Mouse (Mus musculus): ENCODE data around the gene Xirp1.
A peak's percentile ranks its signal among the peaks of the same experiment; 100 is the strongest.

Gene Xirp1

DNA sequence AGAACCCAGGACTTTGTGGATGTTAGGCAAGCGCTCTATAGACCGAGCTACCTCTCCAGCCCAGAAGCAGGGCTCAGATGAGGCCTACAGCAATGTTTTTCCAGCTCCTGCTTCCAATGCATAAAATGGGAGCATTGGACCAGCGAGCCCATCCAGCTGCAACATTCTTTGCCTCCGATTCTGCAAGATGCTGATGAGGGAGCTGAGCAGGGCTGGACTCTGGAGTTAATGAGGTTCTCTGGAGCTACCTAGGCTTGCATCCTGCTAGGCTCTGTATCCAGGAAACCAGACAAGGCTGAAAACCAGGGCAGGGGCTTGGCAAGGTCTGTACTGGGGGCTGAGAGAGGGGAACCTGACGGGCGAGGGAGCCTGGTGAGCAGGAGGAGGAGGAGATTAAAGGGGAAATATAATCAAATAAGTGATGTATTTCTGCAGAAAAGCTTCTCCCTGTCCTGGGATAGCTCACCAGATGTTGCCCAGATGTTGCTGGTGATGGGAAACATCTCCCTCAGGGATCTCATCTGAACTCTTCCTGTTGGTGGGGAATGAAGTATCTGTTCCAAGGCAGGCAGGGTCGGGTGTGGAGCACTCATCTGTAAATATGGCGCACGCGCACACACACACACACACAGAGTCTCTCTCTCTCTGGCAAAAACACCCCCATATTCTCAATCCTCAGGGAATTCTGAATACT lies 37.4 kb downstream of the Xirp1 start:
- DNase-seq (ENCODE audit: low read depth) = no peak

DNA sequence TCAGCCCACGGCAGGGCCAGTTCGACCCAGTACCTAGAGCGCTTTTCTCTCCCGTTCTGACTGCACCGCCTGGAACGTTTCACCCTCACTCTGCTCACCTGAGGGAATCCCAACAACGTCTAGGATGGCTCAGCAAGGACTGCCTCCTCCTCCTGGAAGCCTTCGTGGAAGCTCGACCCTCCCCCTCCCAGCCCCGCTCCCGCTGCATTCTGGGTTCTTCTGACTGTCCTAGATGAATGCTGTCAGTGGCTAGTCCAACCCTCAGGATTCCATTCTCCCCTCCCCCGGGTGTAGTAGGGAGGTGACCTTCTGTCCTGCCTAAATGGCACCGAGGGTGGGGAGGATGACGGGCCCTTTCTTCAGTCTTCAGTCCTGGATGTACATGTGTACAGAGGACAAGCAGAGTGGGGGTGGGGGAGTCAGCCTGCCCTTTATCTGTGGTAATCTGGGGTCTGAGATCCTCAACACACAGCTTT lies 38.8 kb downstream of the Xirp1 start, which contains the start of gene Csrnp1:
Gene Csrnp1, minus strand, starts transcription at position 123 of the 476 bp plus-strand sequence.
- DNase-seq (ENCODE audit: low read depth) = no peak

GRCm38 (mm10) chr9:119983585-119984535 lies 39.5 kb downstream of the Xirp1 start:
- DNase-seq (ENCODE audit: low read depth) = peak; percentile 67

DNA sequence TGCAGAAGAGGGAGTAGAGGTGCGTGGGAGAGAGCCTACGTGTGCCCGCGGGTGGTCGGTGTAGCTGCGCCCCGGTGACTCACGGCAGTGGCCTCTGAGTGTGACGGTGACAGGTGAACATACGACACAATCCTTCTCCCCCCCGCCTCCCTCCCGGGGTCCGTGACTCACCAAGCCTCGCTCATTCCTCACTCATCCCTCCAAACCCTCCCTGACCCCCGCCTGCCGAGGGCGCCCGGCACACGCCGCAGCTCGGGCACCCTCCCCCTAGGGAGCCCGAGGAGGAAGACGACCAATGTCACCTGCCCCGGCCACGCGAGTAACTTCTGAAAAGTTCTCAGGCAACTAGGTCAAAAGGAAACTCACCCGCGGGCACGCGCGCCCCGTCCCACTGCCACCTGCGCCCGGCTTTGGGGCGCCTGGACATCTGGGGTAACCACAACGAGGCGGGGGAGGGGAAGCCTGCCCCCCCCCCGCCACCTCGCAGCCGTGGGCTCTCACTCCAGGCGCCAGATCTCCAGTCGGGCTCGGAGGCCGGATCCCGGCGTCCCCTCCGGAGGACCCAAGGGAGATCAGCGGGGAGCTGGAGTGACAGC lies 40.3 kb downstream of the Xirp1 start:
- peak; percentile 64 for DNase-seq (ENCODE audit: low read depth)

GRCm38 (mm10) chr9:119982241-119982811 lies 41.1 kb downstream of the Xirp1 start:
- no peak for DNase-seq (ENCODE audit: low read depth)

- DNase-seq (ENCODE audit: low read depth) = no peak
Observed at GRCm38 (mm10) chr9:119981183-119982179, 41.9 kb downstream of the Xirp1 start.

DNA sequence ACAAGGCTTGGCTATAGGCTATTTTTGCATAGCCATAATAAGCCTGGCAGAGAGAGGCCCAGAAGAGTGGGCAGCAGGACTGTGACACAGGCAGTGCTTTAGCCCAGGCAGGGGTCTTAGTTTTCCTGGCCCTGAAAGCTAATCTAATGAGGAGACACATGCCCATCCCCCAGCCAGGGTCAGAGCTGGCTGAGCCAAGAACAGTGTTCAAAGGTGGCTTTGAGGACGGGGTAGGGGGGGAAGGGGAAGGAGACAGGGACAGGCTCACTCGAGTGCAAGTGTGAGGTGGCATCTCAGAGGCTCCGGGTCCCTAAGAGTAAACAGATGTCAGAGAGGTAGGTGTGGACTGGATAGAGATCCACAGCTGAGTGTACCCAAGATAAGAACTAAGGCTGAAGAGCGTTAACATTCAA lies 42.6 kb downstream of the Xirp1 start:
- no peak for DNase-seq (ENCODE audit: low read depth)

- DNase-seq (ENCODE audit: low read depth) = no peak
Observed at GRCm38 (mm10) chr9:119979749-119980148, 43.6 kb downstream of the Xirp1 start.

DNA sequence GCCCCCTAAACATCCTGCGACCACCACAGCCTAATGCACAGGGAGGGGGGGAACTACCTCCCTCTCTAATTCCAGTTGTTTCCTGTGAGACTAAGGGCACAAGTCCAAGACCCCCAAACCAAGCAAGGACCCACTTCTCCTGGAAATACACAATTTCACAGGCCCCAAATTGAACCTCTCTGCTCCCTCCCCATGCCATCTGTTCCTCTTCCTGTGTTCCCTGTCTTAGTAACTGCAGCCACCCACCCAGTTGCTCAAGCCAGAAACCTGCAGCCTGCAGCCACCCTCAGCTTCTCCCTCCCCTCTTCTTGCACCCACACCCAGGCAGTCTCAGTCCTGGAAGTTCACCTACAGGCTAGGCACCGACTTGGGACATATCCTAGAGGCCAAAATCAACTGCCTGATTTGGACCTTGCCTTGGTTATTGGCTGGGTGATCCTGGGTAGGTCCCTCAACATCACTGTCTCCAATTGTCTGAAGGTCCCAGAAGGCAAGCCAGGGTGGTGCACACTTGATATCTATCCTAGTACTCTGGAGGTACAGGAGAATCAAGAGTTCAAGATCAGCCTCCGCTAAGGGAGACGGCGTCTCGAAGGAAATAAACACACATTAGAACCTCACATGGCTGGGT lies 44.5 kb downstream of the Xirp1 start:
- DNase-seq (ENCODE audit: low read depth) = no peak

DNA sequence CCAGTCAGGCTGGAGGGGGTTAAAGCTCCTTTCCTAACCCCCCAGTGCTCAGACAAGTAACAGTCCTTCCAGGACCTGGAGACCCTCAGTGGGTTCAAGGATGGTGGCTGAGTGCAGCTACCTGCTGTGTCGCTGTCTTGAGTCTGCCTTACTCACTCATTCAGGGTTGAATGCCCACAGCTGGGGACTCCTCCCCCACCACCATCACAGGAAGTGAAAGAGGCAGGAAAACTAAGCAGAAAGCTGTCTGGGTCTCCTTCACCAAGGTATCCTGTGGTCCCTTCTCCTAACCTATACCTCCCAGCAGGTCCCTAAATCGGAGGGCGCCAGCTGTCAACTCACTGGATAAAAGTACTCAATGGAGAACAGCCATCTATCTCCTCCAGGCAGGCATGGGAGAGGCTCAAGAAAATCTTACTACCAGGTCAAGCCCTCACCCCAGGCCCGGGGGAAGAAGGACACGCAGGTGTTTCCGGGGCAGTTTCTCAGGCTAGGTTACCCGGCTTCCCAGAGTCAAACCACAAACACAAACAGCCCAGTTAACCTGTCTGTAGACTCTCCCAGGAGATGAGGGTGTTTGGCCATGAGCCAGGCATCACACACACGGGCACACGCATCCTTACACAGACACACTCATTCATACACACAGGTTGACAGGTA lies 45.1 kb downstream of the Xirp1 start:
- no peak for DNase-seq (ENCODE audit: low read depth)

GRCm38 (mm10) chr9:119977557-119978060 lies 45.8 kb downstream of the Xirp1 start:
- DNase-seq (ENCODE audit: low read depth) = no peak

- no peak for DNase-seq (ENCODE audit: low read depth)
Observed at GRCm38 (mm10) chr9:119976704-119977556, 46.5 kb downstream of the Xirp1 start.

- DNase-seq (ENCODE audit: low read depth) = no peak
Observed at GRCm38 (mm10) chr9:119975286-119975685, 48.1 kb downstream of the Xirp1 start.

GRCm38 (mm10) chr9:119974609-119975008 lies 48.8 kb downstream of the Xirp1 start:
- DNase-seq (ENCODE audit: low read depth) = no peak

- no peak for DNase-seq (ENCODE audit: low read depth)
Observed at GRCm38 (mm10) chr9:119973869-119974520, 49.4 kb downstream of the Xirp1 start.

DNA sequence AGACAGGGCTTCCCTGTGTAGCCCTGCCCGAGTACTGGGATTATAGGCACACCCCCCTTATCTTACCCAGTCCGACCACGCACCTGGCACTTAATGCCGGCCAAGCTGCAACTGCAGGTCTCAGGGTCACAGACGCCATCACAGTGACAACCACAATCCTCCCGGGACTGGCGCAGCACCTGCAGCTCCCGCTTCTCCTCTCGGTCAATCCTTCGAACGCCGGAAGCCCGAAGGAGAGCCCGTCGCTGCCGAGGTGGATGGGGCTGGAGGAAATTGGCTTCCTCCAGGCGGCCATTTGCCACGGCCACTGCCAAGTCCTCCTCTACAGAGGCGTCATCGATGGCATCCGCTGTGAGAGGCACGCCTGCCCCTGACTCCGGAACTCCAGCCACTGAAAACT lies 50.1 kb downstream of the Xirp1 start:
- no peak for DNase-seq (ENCODE audit: low read depth)

DNA sequence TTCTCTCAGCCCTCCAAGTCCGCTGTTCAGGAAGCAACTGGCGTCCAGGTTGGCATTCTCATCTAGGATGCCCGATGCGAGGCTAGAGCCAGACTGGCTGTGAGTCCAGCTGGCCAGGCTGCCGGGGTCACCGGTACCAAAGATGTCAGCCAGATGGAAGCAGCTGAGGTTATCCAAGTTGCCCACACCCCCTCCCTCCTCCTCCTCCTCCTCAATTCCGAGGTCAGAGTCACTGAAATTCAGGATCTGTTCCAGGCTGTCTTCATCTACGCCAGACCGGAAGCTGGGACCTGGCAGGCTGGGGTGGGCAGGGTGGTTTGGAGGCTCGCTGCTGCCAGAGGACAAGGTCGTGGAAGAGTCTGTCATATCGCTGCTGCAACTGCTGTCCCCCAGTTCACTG lies 50.8 kb downstream of the Xirp1 start:
- no peak for DNase-seq (ENCODE audit: low read depth)

DNA sequence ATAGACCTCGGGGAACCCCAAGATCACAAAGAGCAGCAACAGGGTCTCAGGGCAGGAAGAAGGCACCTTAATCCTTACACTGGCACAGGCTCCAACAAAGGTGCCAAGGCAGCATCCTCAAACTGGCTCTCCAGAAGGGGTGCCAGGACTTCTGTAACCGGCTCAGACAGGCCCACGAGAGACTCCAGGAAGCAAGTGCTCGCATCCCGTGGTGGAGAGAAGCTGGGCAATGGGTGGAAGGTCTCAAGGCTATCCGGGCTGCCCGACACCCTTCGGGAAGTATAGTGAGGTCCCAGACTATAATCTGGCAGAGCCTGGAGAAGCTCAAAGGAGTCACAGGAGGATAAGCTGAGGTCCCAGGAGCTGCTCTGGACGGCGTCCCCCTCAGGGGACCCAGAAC lies 51.2 kb downstream of the Xirp1 start:
- DNase-seq (ENCODE audit: low read depth) = no peak
